Mouse (Mus musculus): Measurements from ENCODE around the gene Rpl26.

- no peak for TF ChIP-seq CTCF (IDR thresholded peaks at IDR 0.05)
- no peak for TF ChIP-seq EP300 (IDR thresholded peaks at IDR 0.05)
These were observed 3.5 kb upstream of the Rpl26 start for GRCm38 (mm10) chr11:68897838-68898237.

All from lung, postnatal 0 days (tissue).